In the genomic region with DNA sequence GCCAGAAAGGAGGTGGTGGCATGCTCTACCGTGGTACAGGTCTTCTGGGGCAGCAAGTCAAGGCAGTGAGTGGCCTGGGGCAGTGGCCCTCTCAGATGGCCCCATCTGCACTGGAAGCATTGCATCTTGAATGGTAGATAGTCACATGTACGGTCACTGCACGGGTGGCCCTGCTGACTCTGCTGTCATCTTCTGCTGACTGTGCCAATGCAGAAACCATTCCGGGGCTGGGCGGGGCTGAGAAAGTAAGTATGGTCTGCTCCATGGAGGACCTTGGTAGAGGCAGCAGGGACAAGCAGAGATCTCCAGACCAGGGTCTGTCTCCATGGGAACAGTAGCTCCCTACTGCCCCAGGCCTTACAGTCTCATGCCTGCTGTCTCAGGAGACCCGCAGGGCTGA, we compare ENCODE assay signal across 13 mouse cellular contexts. TPM values are rescaled to one million over a fixed set of nuclear protein-coding genes. Genes with fewer than 3 reads are reported as not detected.
DNase-seq lines count a peak whose midpoint lies in the region; ATAC-seq and TF ChIP-seq lines count a peak whose summit lies in the region.
"Had no signal": no experiment of that assay in that cellular context is flagged by ENCODE, and none has a peak within 500 bp of the region (broad histone marks: within the 10 kb centered on the region; RNA-seq: fewer than 3 reads in every experiment).

No protein-coding gene starts in this region.

- no peak overlapping the region for H3K4me3 ChIP-seq in lung, embryonic 14.5 days (ENCODE audit: low read depth, low read length)
- no peak overlapping the region for H3K4me3 ChIP-seq in embryonic facial prominence, embryonic 12.5 days
- no peak overlapping the region for H3K4me3 ChIP-seq in limb, embryonic 12.5 days (replicated peaks)
- no peak overlapping the region for H3K4me3 ChIP-seq in stomach, embryonic 14.5 days (ENCODE audit: low read depth, low read length)
- no peak overlapping the region for H3K4me3 ChIP-seq in cerebellum, adult 2 months (replicated peaks; ENCODE audit: insufficient read depth, low read depth, low read length)
- H3K4me3 ChIP-seq in kidney, adult 2 months (ENCODE audit: insufficient read depth, low read depth, low read length), result no peak overlapping the region
- H3K4me3 ChIP-seq: neural tube, embryonic 13.5 days had no signal

- peak overlapping the region; percentile 46; the same call in 1 of the 2 replicates for H3K27ac ChIP-seq in lung, embryonic 14.5 days (ENCODE audit: low read depth)
- H3K27ac ChIP-seq in embryonic facial prominence, embryonic 12.5 days, result peak overlapping the region; percentile 61; the same call in 1 of the 2 replicates
- H3K27ac ChIP-seq in limb, embryonic 12.5 days, result peak overlapping the region; percentile 97
- peak overlapping the region; percentile 79 for H3K27ac ChIP-seq in stomach, embryonic 14.5 days (ENCODE audit: low read length)
- H3K27ac ChIP-seq in cerebellum, adult 2 months (ENCODE audit: insufficient read depth, low read length), result no peak overlapping the region
- H3K27ac ChIP-seq in kidney, adult 2 months (ENCODE audit: insufficient read depth, low read depth, low read length), result no peak overlapping the region

- ATAC-seq in lung, embryonic 14.5 days (ENCODE audit: insufficient read depth), result no peak
- no peak for ATAC-seq in embryonic facial prominence, embryonic 12.5 days (ENCODE audit: insufficient number of reproducible peaks, insufficient read depth, low FRiP score, low TSS enrichment)
- ATAC-seq in limb, embryonic 12.5 days (ENCODE audit: insufficient number of reproducible peaks, insufficient read depth, low FRiP score, low TSS enrichment, low read depth), result no peak
- no peak for ATAC-seq in stomach, embryonic 14.5 days (ENCODE audit: insufficient number of reproducible peaks, insufficient read depth, low FRiP score, low read depth)
- ATAC-seq: forebrain, embryonic 16.5 days had no signal

- no peaks in the 10 kb centered on the region for H3K36me3 ChIP-seq in lung, embryonic 14.5 days (ENCODE audit: insufficient read depth)
- no peaks in the 10 kb centered on the region for H3K36me3 ChIP-seq in embryonic facial prominence, embryonic 12.5 days
- H3K36me3 ChIP-seq in limb, embryonic 12.5 days, result no peaks in the 10 kb centered on the region
- no peaks in the 10 kb centered on the region for H3K36me3 ChIP-seq in stomach, embryonic 14.5 days (ENCODE audit: control insufficient read depth, insufficient read depth, low read length)
- H3K36me3 ChIP-seq in kidney, adult 2 months (ENCODE audit: control insufficient read depth, insufficient read depth, low read length), result no peaks in the 10 kb centered on the region
- H3K36me3 ChIP-seq: neural tube, embryonic 13.5 days had no signal

- WGBS in lung, embryonic 14.5 days, result 80% methylated on average over 6 of the region's 6 CpGs
- 87% methylated on average over 6 of the region's 6 CpGs for WGBS in embryonic facial prominence, embryonic 12.5 days
- WGBS in limb, embryonic 12.5 days, result 89% methylated on average over 6 of the region's 6 CpGs
- WGBS in stomach, embryonic 14.5 days, result 78% methylated on average over 6 of the region's 6 CpGs
- WGBS in cerebellum, adult 2 months, result 72% methylated on average over 6 of the region's 6 CpGs
- WGBS in kidney, adult 2 months, result 83% methylated on average over 6 of the region's 6 CpGs

- no peak for TF ChIP-seq CTCF in lung, embryonic 14.5 days (IDR thresholded peaks at IDR 0.05; ENCODE audit: low read depth)
- no peak for TF ChIP-seq CTCF in cerebellum, adult 2 months (IDR thresholded peaks at IDR 0.05; ENCODE audit: borderline replicate concordance, insufficient read depth, low read depth, low read length)
- TF ChIP-seq CTCF in kidney, adult 2 months (conservative IDR thresholded peaks at IDR 0.05; ENCODE audit: insufficient read depth, insufficient read length, low read depth, low read length), result no peak

- DNase-seq in lung, embryonic 14.5 days, result no peak
- no peak for DNase-seq in lung, postnatal 14 days
- no peak for DNase-seq in thymus, adult 18-20 months
- DNase-seq in cerebellum, adult 2 months, result no peak
- DNase-seq in kidney, adult 2 months, result no peak
- DNase-seq: kidney, postnatal 25 days; midbrain, embryonic 14.5 days; right cerebral cortex, postnatal 4 days had no signal

- H3K9me3 ChIP-seq in lung, embryonic 14.5 days (ENCODE audit: low read depth, low read length), result peaks cover 4% of the 10 kb centered on the region; the same call in 1 of the 2 replicates
- H3K9me3 ChIP-seq in embryonic facial prominence, embryonic 12.5 days, result no peaks in the 10 kb centered on the region
- peaks cover 5% of the 10 kb centered on the region for H3K9me3 ChIP-seq in limb, embryonic 12.5 days
- no peaks in the 10 kb centered on the region for H3K9me3 ChIP-seq in stomach, embryonic 14.5 days (ENCODE audit: control insufficient read depth, low read depth, low read length)
- H3K9me3 ChIP-seq: neural tube, embryonic 13.5 days had no signal

- peaks cover 18% of the 10 kb centered on the region for H3K4me1 ChIP-seq in lung, embryonic 14.5 days (ENCODE audit: insufficient read depth)
- peaks cover 27% of the 10 kb centered on the region for H3K4me1 ChIP-seq in embryonic facial prominence, embryonic 12.5 days
- peaks cover 68% of the 10 kb centered on the region for H3K4me1 ChIP-seq in limb, embryonic 12.5 days (replicated peaks)
- H3K4me1 ChIP-seq in stomach, embryonic 14.5 days (ENCODE audit: control insufficient read depth, insufficient read depth, low read length), result peaks cover 17% of the 10 kb centered on the region
- H3K4me1 ChIP-seq in cerebellum, adult 2 months (ENCODE audit: control insufficient read depth, insufficient read depth, low read length), result peaks cover 8% of the 10 kb centered on the region
- no peaks in the 10 kb centered on the region for H3K4me1 ChIP-seq in kidney, adult 2 months (ENCODE audit: control insufficient read depth, insufficient read depth, low read length)

- no peak overlapping the region for H3K9ac ChIP-seq in lung, embryonic 14.5 days
- no peak overlapping the region for H3K9ac ChIP-seq in embryonic facial prominence, embryonic 12.5 days
- H3K9ac ChIP-seq in limb, embryonic 12.5 days (replicated peaks), result no peak overlapping the region
- H3K9ac ChIP-seq in stomach, embryonic 14.5 days (replicated peaks; ENCODE audit: low read depth, low read length), result no peak overlapping the region
- H3K9ac ChIP-seq: neural tube, embryonic 13.5 days had no signal

- no peak for TF ChIP-seq POLR2A in cerebellum, adult 2 months (IDR thresholded peaks at IDR 0.05; ENCODE audit: borderline replicate concordance, insufficient read depth, low read length)
- no peak for TF ChIP-seq POLR2A in kidney, adult 2 months (IDR thresholded peaks at IDR 0.05; ENCODE audit: low read depth, low read length)

- no peak overlapping the region for H3K4me2 ChIP-seq in lung, embryonic 14.5 days
- no peak overlapping the region for H3K4me2 ChIP-seq in embryonic facial prominence, embryonic 12.5 days (replicated peaks)
- no peak overlapping the region for H3K4me2 ChIP-seq in limb, embryonic 12.5 days
- no peak overlapping the region for H3K4me2 ChIP-seq in stomach, embryonic 14.5 days (replicated peaks; ENCODE audit: low read depth, low read length)
- H3K4me2 ChIP-seq: neural tube, embryonic 13.5 days had no signal

- no peaks in the 10 kb centered on the region for H3K27me3 ChIP-seq in lung, embryonic 14.5 days (ENCODE audit: insufficient read depth, low read length)
- no peaks in the 10 kb centered on the region for H3K27me3 ChIP-seq in embryonic facial prominence, embryonic 12.5 days
- no peaks in the 10 kb centered on the region for H3K27me3 ChIP-seq in limb, embryonic 12.5 days
- no peaks in the 10 kb centered on the region for H3K27me3 ChIP-seq in stomach, embryonic 14.5 days (ENCODE audit: control insufficient read depth, insufficient read depth, low read length)
- no peaks in the 10 kb centered on the region for H3K27me3 ChIP-seq in cerebellum, adult 2 months (ENCODE audit: control insufficient read depth, insufficient read depth, low read length)
- no peaks in the 10 kb centered on the region for H3K27me3 ChIP-seq in kidney, adult 2 months (replicated peaks; ENCODE audit: control insufficient read depth, insufficient read depth, low read length)
- H3K27me3 ChIP-seq: neural tube, embryonic 13.5 days had no signal

RNA-seq across cellular contexts. Expression of a gene that starts 34.8 kb away (rescaled TPM):
- polyA plus RNA-seq in lung, embryonic 14.5 days (2014; fragmentation: Nextera tagmentation; extraction: Ambion mirVana), result 5.2 TPM in 2 replicates
- 5.1 and 7.7 TPM in 2 replicates for polyA plus RNA-seq in embryonic facial prominence, embryonic 12.5 days (2016; fragmentation: Nextera tagmentation; extraction: Ambion mirVana)
- polyA plus RNA-seq in limb, embryonic 12.5 days (2016; fragmentation: Nextera tagmentation; extraction: Ambion mirVana), result 5.2 and 6.9 TPM in 2 replicates
- polyA plus RNA-seq in stomach, embryonic 14.5 days (2014; fragmentation: Nextera tagmentation; extraction: Ambion mirVana), result 4.1 and 4.8 TPM in 2 replicates
- polyA plus RNA-seq in cerebellum, adult 2 months (2012; rRNA removed), result 15.6 and 18.7 TPM in 2 replicates
- 10.4 and 12.4 TPM in 2 replicates for polyA plus RNA-seq in kidney, adult 2 months (2012; rRNA removed)

RNA-seq across cellular contexts. Expression of a gene that starts 35.0 kb away (rescaled TPM):
- polyA plus RNA-seq in lung, embryonic 14.5 days (2014; fragmentation: Nextera tagmentation; extraction: Ambion mirVana), result 160 and 177 TPM in 2 replicates
- polyA plus RNA-seq in embryonic facial prominence, embryonic 12.5 days (2016; fragmentation: Nextera tagmentation; extraction: Ambion mirVana), result 139 and 143 TPM in 2 replicates
- polyA plus RNA-seq in limb, embryonic 12.5 days (2016; fragmentation: Nextera tagmentation; extraction: Ambion mirVana), result 136 and 141 TPM in 2 replicates
- polyA plus RNA-seq in stomach, embryonic 14.5 days (2014; fragmentation: Nextera tagmentation; extraction: Ambion mirVana), result 174 and 183 TPM in 2 replicates
- polyA plus RNA-seq in cerebellum, adult 2 months (2012; rRNA removed), result 102 and 104 TPM in 2 replicates
- 133 TPM in 2 replicates for polyA plus RNA-seq in kidney, adult 2 months (2012; rRNA removed)

RNA-seq across cellular contexts. Expression of a gene that starts 54.4 kb away (rescaled TPM):
- 7.0 and 9.4 TPM in 2 replicates for polyA plus RNA-seq in lung, embryonic 14.5 days (2014; fragmentation: Nextera tagmentation; extraction: Ambion mirVana)
- 23.3 and 23.7 TPM in 2 replicates for polyA plus RNA-seq in embryonic facial prominence, embryonic 12.5 days (2016; fragmentation: Nextera tagmentation; extraction: Ambion mirVana)
- polyA plus RNA-seq in limb, embryonic 12.5 days (2016; fragmentation: Nextera tagmentation; extraction: Ambion mirVana), result 20.8 and 21.9 TPM in 2 replicates
- 6.5 and 6.7 TPM in 2 replicates for polyA plus RNA-seq in stomach, embryonic 14.5 days (2014; fragmentation: Nextera tagmentation; extraction: Ambion mirVana)
- polyA plus RNA-seq in cerebellum, adult 2 months (2012; rRNA removed), result 32.0 and 38.1 TPM in 2 replicates
- polyA plus RNA-seq in kidney, adult 2 months (2012; rRNA removed), result 23.9 and 25.6 TPM in 2 replicates

Comparison
In these comparisons a context has a peak if more than half of its experiments do, and no peak if none do; other contexts are left out.
1. H3K27ac ChIP-seq: peak in lung, embryonic 14.5 days (single experiment), embryonic facial prominence, embryonic 12.5 days (single experiment), limb, embryonic 12.5 days (single experiment) and stomach, embryonic 14.5 days (single experiment); none in cerebellum, adult 2 months (single experiment) and kidney, adult 2 months (single experiment).